Mouse (Mus musculus): ENCODE measurements at regions not wholly inside any gene's neighbourhood (a gene's known extent, or its start where the extent isn't known, plus 50 kb on each side); places are given as distances from the start of the nearest gene placed in this dataset.

- no peaks in the 10 kb centered on the region for H3K9me3 ChIP-seq
- no peak overlapping the region for H3K9ac ChIP-seq
- 54% methylated on average over 8 of the region's 8 CpGs for WGBS
- H3K4me2 ChIP-seq, result no peak overlapping the region
- H3K27me3 ChIP-seq (replicated peaks), result no peaks in the 10 kb centered on the region
- H3K4me3 ChIP-seq, result no peak overlapping the region
- no peak overlapping the region for H3K27ac ChIP-seq
- no peak for ATAC-seq (replicated peaks)
- H3K36me3 ChIP-seq (replicated peaks), result no peaks in the 10 kb centered on the region
- peaks cover 3% of the 10 kb centered on the region; the same call in 1 of the 2 replicates for H3K4me1 ChIP-seq
These were observed 144.5 kb upstream of the Smim15 start for GRCm38 (mm10) chr13:107899600-107900229.

DNA sequence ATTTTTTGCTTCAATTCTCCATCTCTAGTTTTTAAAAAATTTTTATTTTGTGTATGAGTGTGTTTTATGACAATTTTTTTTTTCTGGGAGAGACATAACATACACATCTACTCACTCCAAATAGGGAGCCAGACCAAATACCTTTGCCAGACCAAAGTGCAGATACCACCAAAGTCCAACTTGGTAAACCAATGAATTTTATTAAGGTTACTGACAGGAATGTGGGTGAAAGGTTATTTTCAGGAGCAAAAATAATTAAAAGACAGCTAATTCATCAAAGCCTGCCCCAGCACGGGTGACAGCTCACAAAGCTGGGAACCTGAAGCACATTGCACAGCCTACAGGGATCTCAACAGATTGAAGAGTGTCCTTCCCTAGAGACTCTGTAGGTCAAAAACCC is 146.6 kb upstream of the Smim15 start:
- no peaks in the 10 kb centered on the region for H3K4me1 ChIP-seq
- H3K27ac ChIP-seq, result no peak overlapping the region
- H3K4me3 ChIP-seq, result no peak overlapping the region
- H3K4me2 ChIP-seq, result no peak overlapping the region
- no peaks in the 10 kb centered on the region for H3K27me3 ChIP-seq (replicated peaks)
- H3K9ac ChIP-seq, result no peak overlapping the region
- 85% methylated on average over 1 of the region's 1 CpGs for WGBS
- H3K9me3 ChIP-seq, result no peaks in the 10 kb centered on the region
- no peak for ATAC-seq (replicated peaks)
- no peaks in the 10 kb centered on the region for H3K36me3 ChIP-seq (replicated peaks)

DNA sequence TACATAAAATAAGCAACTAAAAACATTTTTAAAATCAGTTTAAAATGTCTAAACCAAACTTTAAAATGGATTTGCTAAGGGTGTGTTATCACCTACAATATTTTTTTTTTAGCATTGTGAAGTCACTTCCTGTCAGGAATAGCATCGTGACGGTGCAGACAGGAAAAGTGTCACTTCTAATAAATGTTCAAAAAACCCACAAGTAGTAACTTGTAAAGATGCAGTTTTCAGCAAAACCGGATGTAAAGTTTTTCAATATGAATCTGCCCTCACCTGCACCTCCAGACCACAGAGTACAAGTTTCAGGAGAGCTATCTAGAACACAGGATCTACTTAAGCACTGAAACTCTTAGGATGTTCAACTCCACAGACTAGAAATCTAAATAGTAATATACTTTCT is 147.1 kb upstream of the Smim15 start:
- no peak overlapping the region for H3K27ac ChIP-seq
- WGBS, result 90% methylated on average over 3 of the region's 3 CpGs
- no peak for ATAC-seq (replicated peaks)
- H3K36me3 ChIP-seq (replicated peaks), result no peaks in the 10 kb centered on the region
- no peaks in the 10 kb centered on the region for H3K9me3 ChIP-seq
- H3K4me2 ChIP-seq, result no peak overlapping the region
- H3K9ac ChIP-seq, result no peak overlapping the region
- no peaks in the 10 kb centered on the region for H3K27me3 ChIP-seq (replicated peaks)
- H3K4me1 ChIP-seq, result peaks cover 3% of the 10 kb centered on the region
- H3K4me3 ChIP-seq, result no peak overlapping the region

- Histone ChIP-seq H3K27ac (no peak overlapping the region), H3K36me3 (replicated peaks) (no peaks in the 10 kb centered on the region), H3K9me3 (no peaks in the 10 kb centered on the region), H3K4me2 (no peak overlapping the region), H3K27me3 (replicated peaks) (no peaks in the 10 kb centered on the region), H3K4me1 (peaks cover 12% of the 10 kb centered on the region), H3K9ac (no peak overlapping the region), H3K4me3 (no peak overlapping the region)
- ATAC-seq (replicated peaks), result no peak
- WGBS, result 95% methylated on average over 8 of the region's 8 CpGs
These were observed 150.6 kb upstream of the Smim15 start for GRCm38 (mm10) chr13:107893581-107894183.

DNA sequence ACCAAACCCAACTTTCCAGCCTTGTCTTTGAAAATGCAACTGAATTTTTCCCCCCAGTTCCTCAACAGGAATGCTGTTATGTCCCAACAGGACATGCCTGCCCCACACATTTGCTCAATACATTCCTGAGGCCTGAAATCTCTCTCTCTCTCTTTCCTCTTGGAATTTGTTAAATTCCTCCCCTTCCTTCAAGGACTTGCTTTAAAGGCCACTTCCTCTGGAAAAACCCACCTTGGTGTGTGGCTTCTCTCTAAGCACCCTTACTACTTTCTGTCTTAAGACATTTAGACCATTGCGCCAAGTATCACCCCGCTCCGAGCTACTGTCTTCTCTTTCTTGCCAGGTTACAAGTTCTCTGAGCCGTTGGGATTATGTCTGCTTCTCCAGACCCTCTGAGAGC is 151.2 kb upstream of the Smim15 start:
- 92% methylated on average over 4 of the region's 4 CpGs for WGBS
- Histone ChIP-seq H3K4me2 (no peak overlapping the region), H3K9ac (no peak overlapping the region), H3K4me1 (peaks cover 12% of the 10 kb centered on the region), H3K36me3 (replicated peaks) (no peaks in the 10 kb centered on the region), H3K27ac (no peak overlapping the region), H3K4me3 (no peak overlapping the region), H3K27me3 (replicated peaks) (no peaks in the 10 kb centered on the region), H3K9me3 (no peaks in the 10 kb centered on the region)
- no peak for ATAC-seq (replicated peaks)

GRCm38 (mm10) chr13:107891946-107892345 is 152.3 kb upstream of the Smim15 start:
- Histone ChIP-seq H3K36me3 (replicated peaks) (no peaks in the 10 kb centered on the region), H3K4me2 (peak overlapping the region; percentile 72), H3K27ac (peak overlapping the region; percentile 98), H3K9me3 (no peaks in the 10 kb centered on the region), H3K27me3 (replicated peaks) (no peaks in the 10 kb centered on the region), H3K9ac (peak overlapping the region; percentile 83; the same call in 1 of the 2 replicates), H3K4me3 (peak overlapping the region; percentile 79), H3K4me1 (peaks cover 17% of the 10 kb centered on the region)
- WGBS, result 7% methylated on average over 11 of the region's 11 CpGs
- ATAC-seq (replicated peaks), result no peak

DNA sequence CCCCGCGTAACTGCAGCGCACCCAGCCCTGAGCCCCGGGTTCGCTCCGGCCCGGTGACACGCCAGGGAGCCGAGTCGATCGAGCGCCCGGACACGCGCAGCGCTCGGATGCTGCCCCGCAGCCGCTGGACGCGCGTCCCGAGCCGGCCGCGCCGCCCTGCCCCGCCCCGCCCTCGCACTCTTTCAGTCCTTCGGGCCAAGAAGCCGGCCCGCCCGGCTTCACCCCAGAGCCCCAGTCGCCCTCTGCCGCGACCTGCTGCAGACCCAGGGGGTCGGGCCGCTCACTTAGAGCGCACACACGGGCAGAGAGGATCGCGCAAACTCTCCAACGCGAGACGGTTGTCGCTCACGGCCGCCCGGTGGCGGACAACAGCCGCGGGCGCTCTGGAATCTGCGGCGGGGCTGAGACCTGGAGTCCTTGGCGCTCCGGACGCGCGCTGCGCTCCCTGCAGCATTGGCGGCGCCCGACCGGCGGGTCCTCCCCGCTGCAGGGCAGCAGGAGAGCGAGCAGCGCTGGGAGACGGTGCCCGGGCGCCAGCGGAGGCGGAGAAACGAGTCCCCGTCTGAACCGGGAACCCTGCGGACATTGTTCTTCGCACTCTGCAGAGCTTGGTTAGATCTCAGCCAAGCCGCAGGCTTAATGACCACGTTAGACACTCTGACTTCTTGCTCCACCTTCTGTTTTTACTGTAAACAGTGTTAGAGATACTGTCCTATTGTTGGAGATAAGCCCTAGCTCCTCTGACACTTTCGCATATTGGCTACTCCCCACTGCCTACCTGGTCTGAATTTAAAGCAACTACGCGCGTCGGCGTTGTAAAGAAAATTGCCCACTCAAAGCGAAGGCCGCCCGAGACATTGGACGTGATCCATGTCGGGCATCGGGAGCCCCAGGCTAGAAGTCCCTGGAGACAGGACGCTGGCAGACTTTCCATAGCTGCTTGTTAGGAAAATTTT is 153.1 kb upstream of the Smim15 start:
- no peaks in the 10 kb centered on the region for H3K9me3 ChIP-seq
- ATAC-seq (replicated peaks), result peak; percentile 16; the same call in 1 of the 2 replicates
- peaks cover 24% of the 10 kb centered on the region for H3K4me1 ChIP-seq
- H3K27me3 ChIP-seq (replicated peaks), result no peaks in the 10 kb centered on the region
- H3K9ac ChIP-seq, result peak overlapping the region; percentile 83
- peak overlapping the region; percentile 98 for H3K27ac ChIP-seq
- peak overlapping the region; percentile 79 for H3K4me3 ChIP-seq
- H3K36me3 ChIP-seq (replicated peaks), result no peaks in the 10 kb centered on the region
- peak overlapping the region; percentile 72 for H3K4me2 ChIP-seq
- under 1% methylated on average over 95 of the region's 95 CpGs for WGBS

- peak overlapping the region; percentile 79 for H3K4me3 ChIP-seq
- peak; percentile 97 for ATAC-seq (replicated peaks)
- under 1% methylated on average over 80 of the region's 90 CpGs for WGBS
These were observed 154.0 kb upstream of the Smim15 start for GRCm38 (mm10) chr13:107889985-107890865.

DNA sequence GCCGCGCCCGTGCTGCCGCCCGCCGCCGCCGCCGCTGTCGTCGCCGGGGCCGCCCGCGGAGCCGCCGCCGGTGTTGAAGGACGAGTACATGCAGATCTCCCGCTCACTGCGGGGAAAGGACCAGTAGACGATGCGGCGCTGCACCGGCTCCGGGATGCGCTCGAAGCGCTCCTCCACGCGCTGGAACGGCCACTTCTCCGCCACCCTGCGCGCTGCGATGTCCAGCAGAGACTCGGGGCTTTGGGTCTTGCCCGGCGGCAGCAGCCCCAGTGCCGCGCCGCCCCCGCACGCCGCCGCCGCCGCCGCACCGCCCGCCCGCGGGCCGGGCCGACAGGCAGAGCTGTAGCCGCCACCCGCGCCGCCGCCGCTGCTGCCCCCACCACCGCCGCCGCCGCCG is 154.7 kb upstream of the Smim15 start:
- H3K4me3 ChIP-seq, result peak overlapping the region; percentile 79
- H3K27me3 ChIP-seq (replicated peaks), result no peaks in the 10 kb centered on the region
- peak overlapping the region; percentile 86 for H3K9ac ChIP-seq
- peak overlapping the region; percentile 98 for H3K27ac ChIP-seq
- ATAC-seq (replicated peaks), result peak; percentile 16
- H3K4me1 ChIP-seq, result peaks cover 29% of the 10 kb centered on the region
- no peaks in the 10 kb centered on the region for H3K36me3 ChIP-seq (replicated peaks)
- no peaks in the 10 kb centered on the region for H3K9me3 ChIP-seq
- WGBS, result 2% methylated on average over 49 of the region's 66 CpGs
- H3K4me2 ChIP-seq, result peak overlapping the region; percentile 72

More at GRCm38 (mm10) chr13:107889985-107890865, 154.0 kb upstream of the Smim15 start:
- Histone ChIP-seq H3K9me3 (no peaks in the 10 kb centered on the region), H3K27me3 (replicated peaks) (no peaks in the 10 kb centered on the region), H3K27ac (peak overlapping the region; percentile 98), H3K9ac (peak overlapping the region; percentile 86), H3K36me3 (replicated peaks) (no peaks in the 10 kb centered on the region), H3K4me2 (peak overlapping the region; percentile 72), H3K4me1 (peaks cover 24% of the 10 kb centered on the region)

- WGBS, result under 1% methylated on average over 112 of the region's 127 CpGs
- H3K4me2 ChIP-seq, result peak overlapping the region; percentile 72
- H3K9me3 ChIP-seq, result no peaks in the 10 kb centered on the region
- ATAC-seq (replicated peaks), result no peak
- peak overlapping the region; percentile 79 for H3K4me3 ChIP-seq
- H3K36me3 ChIP-seq (replicated peaks), result no peaks in the 10 kb centered on the region
- H3K27ac ChIP-seq, result peak overlapping the region; percentile 98
- H3K27me3 ChIP-seq (replicated peaks), result no peaks in the 10 kb centered on the region
- H3K4me1 ChIP-seq, result peaks cover 37% of the 10 kb centered on the region
- peak overlapping the region; percentile 86 for H3K9ac ChIP-seq
These were observed 155.4 kb upstream of the Smim15 start for GRCm38 (mm10) chr13:107888571-107889451.

DNA sequence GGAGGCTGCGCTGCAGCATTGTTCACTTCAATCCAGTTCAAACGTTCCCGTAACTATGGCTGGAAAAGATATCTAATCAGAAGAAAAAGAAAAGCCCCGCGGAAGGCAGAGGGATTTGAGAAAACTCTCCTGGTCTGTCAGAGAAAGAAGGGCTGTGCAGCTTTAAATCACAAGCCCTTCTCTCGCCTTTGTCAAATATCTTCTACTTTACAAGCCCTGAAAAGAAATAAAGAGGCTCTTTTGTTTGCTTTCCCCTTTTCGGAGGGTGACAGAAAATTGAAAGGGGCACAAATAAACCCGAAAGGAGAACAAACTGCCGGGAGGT is 156.1 kb upstream of the Smim15 start:
- H3K9ac ChIP-seq, result peak overlapping the region; percentile 86
- WGBS, result 0% methylated on average over 9 of the region's 9 CpGs
- no peaks in the 10 kb centered on the region for H3K36me3 ChIP-seq (replicated peaks)
- no peaks in the 10 kb centered on the region for H3K9me3 ChIP-seq
- H3K27me3 ChIP-seq (replicated peaks), result no peaks in the 10 kb centered on the region
- H3K4me3 ChIP-seq, result peak overlapping the region; percentile 79
- no peak for ATAC-seq (replicated peaks)
- H3K4me1 ChIP-seq, result peaks cover 38% of the 10 kb centered on the region
- peak overlapping the region; percentile 72 for H3K4me2 ChIP-seq
- H3K27ac ChIP-seq, result peak overlapping the region; percentile 98
